Mouse (Mus musculus): ENCODE data around the gene Frzb.

DNA sequence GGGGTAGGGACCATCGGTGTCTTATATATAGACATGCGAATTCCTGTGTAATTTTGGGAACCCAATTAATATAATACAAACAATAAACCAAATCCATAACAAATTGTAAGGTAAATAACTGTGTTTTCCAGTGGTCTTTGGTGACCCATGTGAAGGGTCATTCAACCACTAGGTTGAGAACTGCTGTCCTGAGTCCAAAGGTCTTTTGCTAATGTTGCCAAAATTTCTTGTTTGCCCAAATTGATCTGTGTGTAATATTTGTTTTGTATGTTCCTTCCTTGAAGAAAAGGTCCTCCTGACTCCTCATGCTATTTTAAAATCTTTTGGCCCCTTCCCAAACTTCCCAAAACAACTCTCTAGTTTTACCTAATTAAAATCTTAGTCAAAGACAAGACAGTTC is 61.2 kb downstream of the Frzb start:
- no peak for TF ChIP-seq POLR2A (IDR thresholded peaks at IDR 0.05; ENCODE audit: low read depth, low read length)
- TF ChIP-seq CTCF (IDR thresholded peaks at IDR 0.05; ENCODE audit: extremely low read depth, insufficient read length, insufficient replicate concordance, low read depth, low read length), result no peak

Data from small intestine, adult 2 months (tissue).